Mouse (Mus musculus) thymus, postnatal 36 days (tissue): Measurements from ENCODE around the gene Irgm1.
"Not testable (repeated sequence)": the region's sequence is repeated elsewhere in the genome, so short reads cannot be mapped to it uniquely, and the experiment has no call there.

Source experiments
- DNase-seq, 2 experiments: peaks; one replicate each; pipeline ENCODE4 v3.0.0; 2022; ENCODE audit warnings: mixed read lengths in 2 of 2

The Irgm1 gene

DNA sequence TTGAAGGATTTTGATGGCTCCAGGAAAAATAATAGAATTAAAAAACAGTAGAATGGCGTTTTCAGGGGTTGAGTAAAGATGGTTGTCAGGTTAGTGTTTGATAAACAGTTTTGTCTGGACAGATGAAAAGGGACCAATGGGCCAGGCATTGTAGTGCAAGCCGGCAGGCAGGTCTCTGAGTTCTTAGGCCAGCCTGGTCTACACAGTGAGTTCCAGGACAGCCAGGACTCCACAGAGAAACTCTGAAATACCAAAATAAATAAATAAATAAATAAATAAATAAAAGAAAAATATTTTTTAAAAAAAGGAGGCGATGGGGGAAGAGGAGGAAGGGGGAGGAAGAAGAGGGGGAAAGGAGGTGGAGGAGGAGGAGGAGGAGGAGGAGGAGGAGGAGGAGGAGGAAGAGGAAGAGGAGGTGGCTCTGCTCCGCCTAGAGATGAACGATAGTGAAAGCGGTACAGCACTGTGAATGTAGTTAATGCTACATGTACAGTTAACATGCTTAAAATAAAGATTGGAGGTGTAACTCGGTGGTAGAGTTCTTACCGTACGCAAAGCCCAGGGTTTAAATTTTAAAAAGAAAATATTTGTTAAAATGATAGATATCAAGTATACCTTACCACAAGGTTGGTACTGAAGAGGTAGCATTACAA lies 38.3 kb downstream of the Irgm1 start:
- no peak for DNase-seq

DNA sequence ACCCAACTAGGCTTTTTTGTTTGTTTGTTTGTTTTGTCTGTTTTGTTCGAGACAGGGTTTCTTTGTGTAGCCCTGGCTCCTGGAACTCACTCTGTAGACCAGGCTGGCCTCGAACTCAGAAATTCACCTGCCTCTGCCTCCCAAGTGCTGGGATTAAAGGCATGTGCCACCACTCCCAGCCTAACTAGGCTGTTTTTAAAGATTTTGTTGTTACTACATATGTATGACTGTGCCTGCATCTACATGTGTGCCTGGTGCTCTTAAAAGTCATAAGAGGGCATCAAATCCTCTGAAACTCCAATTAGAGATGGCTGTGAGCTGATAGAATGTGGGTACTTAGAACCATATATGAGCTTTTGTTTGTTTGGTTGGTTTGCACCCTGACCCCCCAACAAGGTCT lies 40.2 kb downstream of the Irgm1 start:
- no peak for DNase-seq

DNA sequence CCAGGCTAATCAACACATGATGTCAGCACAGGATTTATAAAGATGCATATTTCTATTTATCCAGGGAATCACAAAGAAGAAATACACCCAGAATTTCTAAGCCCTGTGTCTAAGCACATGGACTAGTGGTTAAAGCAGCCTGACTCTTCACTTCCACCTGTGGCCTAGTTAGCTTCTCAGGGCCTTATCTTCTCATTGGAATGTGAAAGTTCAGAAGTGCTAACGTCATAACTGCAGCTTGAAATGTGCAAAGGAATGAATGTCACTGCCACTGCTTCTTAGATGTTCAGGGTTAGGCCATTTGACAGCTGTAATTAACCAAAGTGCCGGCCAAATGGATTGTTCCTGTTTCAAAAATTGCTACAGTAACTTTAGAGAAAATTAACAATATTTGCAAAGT lies 41.2 kb downstream of the Irgm1 start:
- no peak for DNase-seq

DNA sequence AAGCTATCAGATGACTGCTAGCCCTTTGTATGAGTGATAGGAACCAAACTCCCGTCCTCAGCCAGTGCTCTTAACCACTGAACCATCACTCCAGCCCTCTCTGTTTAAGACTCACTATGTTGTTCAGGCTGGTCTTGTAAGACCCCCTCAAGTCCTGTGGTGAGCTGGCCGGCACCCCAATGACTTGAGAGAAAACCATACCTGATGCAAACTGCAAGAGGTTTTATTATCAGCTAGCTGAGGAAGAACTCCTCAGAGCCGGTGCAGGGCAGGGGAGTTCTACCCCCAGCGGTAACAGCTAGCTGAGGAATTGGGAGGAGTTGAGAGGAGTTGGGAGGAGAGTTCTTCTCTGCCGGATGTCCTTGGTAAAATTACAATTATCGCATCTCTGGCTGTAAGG lies 43.6 kb downstream of the Irgm1 start:
- no peak for DNase-seq

DNA sequence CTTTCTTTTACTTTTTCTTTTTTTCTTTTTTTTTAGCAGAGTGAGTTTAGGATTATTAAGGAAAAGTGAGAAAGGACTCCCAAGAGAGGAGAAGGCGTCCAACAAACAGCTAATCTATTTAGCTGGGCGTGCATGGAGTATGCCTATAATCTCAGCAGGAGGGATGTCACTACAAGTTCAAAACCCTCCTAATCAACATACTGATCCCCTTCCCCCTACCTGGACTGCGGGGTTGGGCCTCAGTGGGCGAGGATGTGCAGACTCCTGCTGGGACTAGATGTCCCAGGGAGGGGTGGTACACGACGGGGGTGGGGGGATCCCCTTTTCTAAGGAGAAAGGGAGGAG lies 44.8 kb downstream of the Irgm1 start:
- DNase-seq, result no peak

DNA sequence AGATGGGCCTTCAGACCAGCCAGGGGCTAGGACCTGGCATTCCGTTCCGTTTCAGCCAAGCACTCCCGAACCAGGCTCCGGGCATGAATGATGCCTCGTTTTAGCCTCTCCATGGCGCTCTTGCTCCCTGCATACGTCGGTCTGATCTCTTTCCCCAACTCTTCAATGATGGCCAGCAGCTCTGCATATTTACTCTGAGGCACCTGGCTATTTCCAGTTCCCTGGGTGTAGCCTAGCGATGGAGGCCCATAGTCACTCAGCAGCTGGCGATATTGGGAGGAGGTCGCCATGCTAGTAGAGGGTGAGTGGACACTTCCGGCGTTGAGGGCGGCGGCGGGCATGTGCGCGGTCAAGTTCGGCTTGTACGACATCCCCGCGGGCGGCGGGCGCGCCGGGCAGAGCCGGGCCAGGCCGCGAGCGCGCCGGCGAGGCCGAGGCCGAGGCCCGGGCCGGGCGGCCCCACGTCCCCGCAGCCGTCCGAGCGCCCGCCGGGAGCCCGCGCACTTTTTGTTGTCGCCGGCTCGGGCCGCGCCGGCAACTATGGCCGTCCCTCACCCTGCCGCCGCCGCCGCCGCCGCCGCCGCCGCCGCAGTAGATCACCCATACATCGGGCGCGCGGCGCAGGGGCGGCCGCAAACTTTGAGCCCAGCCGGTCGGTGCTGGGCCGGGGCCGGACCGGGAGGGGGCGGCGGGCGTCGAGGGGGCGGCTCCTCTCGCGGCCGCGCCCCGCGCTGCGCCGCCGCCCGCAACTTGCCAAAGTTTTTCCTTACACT lies 45.3 kb downstream of the Irgm1 start, which contains the start of the genes Trim7 and Gm12184:
Gene Trim7 (plus strand): TSS at position 162 of the 773 bp plus-strand sequence.
Gene Gm12184 (minus strand): TSS at position 677 of the 773 bp plus-strand sequence.
- not testable (repeated sequence) for DNase-seq

DNA sequence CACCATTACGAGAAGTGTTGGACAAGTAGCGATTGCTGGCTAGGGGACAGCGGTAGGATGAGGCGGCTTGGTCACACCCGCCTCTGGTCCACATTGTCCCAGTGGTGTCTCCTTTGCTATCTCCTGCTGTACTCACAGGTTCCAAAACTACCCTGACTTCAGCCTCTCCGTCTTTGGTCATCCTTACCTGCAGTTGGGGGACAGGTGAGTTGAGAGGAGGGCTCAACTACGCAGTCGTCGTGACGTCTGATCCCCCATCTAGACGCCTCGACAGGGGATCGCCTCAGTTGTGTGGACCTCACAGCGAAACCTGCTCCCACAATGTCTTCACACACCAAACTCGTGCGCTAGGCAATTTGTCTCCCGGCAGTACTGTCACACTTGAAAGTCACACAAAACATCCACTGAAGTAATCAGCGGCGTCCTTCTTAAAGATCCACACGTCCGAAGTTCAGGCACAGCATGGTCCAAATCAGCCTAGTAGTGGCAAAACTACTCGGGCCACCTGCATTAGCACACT lies 47.1 kb downstream of the Irgm1 start:
- DNase-seq, result no peak

DNA sequence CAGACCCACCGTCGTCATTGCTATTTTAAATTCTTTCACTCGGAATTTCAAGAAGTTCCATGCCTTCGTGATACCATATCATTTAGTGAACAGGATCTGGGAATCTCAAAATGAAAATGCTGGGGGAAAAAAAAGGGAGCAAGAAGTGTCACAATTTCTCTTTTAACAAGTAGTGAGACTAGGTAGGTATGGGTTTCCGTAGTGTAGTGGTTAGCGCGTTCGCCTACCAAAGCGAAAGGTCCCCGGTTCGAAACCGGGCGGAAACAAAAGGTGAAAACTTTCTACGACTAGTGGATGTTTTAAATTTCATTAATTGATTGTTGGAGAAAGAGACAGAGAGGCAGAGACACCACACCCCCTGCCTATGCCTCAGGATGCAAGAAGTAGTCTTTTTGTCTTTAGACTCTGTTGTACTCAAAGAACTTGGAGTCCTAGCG lies 47.9 kb downstream of the Irgm1 start:
- peak; percentile 69 to 76 for DNase-seq

DNA sequence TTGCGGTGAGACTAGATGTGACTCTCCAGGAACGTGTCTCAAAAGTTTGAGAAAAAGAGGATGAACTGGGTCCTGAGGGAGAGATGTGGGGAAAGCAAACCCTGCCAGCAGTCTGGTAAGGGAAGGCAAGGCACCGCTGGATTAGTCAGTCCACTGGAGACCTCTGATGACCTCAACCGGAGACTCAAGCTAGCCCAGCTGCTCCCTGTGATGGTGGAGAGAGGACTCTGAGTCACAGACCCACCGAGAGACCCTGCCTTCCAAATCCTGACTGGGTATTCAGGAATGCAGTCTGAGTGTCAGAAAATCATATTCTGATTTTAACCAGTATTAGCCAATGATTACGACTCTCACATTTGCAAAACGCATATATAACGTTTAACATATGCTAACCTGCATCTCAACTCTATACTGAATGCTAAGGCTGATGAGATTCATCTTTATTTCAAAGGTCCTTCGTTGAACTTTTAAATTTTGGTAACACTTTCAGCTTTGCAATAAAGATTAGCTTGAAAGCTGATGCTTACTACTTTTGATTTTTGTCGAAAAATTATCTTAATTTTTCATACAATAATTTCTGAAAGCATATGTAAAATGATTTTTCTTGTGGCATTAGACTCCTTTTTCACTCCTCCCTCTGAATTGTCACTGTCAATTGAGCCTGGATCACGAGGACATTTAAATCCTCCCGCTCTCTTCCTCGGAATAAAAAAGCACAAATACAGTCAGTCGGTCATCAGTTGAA lies 48.5 kb downstream of the Irgm1 start:
- no peak for DNase-seq

DNA sequence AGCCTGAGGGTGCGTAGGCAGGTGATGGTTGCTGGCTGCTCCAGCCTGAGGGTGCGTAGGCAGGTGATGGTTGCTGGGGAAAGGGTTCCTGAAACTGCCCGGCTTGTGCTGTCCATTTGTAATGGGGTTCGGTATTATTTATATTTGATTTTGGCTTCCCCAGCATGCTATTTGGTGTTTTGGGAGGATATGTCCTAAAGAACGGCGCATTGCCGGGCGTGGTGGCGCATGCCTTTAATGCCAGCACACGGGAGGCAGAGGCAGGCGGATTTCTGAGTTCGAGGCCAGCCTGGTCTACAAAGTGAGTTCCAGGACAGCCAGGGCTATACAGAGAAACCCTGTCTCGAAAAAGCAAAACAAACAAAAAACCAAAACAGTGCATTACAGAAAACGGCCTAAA lies 50.2 kb downstream of the Irgm1 start:
- DNase-seq, result not testable (repeated sequence)

DNA sequence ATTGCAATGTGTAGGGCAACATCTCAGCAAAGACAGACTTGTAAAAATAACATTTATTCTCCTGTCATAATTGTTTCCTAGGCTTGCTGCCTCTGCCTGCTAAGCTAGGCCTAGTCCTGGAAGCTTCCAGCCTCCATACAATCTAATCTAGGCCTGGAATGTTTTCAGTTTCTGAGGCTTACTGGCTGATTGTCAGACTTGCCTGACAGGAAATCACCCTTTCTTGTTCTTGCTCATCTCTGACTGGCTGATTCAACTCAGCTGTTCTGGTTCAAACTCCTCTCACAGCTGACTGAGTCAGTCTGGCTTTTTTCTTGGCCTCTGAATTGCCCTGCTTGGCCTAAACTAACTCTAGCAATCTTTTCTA lies 51.2 kb downstream of the Irgm1 start:
- DNase-seq, result no peak

DNA sequence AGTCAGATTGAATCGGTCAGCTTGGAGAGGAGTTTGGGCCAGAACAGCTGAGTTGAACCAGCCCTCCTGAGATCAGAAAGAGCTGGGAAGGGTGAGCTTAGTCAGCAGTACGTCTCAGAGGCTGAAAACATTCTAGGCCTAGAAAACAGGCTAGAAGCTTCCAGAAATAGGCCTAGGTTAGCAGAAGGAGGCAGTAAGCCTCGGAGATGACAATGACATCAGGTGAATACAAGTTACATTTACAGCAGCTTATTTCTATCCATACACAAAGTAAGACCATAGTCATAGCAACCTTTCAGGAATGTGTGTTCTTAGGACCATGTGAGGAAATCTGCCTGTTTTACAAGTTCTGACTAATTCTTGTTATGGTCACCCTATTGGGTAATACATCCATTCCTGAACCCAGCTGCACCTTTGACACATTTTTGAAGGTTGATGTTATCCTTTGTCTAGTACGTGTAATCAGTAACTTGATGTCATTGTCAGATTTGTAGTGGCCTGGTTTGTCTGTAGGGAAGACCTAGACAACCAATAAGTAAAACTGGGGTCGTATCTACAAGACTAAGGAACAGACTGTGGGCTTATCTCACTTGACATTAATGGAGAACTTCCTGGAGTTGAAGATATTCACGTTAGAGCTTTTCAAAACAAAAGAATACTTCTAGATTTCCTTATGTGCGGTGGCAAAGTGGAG lies 51.7 kb downstream of the Irgm1 start:
- no peak for DNase-seq

DNA sequence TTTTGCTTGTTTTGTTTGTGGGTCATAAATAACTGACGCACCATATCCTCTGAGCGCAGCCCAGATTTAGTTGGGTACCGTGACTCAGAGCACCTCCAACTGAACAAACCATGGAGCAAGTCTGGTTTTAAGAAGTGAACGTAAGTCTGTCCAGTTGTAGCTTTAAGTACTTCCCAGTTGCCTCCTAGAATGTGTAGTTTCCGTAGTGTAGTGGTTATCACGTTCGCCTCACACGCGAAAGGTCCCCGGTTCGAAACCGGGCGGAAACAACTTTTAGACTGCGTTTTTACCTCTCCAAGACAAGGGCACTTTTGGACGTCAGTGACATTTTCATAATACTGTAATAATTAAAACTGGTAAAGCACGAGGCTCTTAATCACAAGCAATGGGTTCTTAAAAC lies 53.1 kb downstream of the Irgm1 start:
- peak; percentile 78 to 82 for DNase-seq

DNA sequence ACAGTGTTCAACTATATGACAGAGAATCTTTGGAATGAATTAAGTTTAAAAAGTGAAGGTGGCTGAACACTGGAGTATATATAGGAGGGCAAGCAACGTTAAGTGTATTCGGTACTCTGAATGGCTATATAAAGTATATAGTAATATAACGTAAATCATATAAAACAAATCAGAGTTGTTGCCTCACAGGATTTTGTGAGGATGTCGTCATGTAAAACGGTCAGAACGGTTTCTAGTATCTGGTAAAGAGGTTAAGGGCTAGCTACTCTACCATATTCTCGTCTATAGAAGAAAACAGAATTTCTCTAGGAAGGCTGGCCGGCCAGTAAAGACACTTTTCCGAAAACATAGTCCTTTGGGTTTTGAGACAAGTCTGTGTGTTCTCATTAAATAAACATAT lies 53.7 kb downstream of the Irgm1 start:
- no peak for DNase-seq

DNA sequence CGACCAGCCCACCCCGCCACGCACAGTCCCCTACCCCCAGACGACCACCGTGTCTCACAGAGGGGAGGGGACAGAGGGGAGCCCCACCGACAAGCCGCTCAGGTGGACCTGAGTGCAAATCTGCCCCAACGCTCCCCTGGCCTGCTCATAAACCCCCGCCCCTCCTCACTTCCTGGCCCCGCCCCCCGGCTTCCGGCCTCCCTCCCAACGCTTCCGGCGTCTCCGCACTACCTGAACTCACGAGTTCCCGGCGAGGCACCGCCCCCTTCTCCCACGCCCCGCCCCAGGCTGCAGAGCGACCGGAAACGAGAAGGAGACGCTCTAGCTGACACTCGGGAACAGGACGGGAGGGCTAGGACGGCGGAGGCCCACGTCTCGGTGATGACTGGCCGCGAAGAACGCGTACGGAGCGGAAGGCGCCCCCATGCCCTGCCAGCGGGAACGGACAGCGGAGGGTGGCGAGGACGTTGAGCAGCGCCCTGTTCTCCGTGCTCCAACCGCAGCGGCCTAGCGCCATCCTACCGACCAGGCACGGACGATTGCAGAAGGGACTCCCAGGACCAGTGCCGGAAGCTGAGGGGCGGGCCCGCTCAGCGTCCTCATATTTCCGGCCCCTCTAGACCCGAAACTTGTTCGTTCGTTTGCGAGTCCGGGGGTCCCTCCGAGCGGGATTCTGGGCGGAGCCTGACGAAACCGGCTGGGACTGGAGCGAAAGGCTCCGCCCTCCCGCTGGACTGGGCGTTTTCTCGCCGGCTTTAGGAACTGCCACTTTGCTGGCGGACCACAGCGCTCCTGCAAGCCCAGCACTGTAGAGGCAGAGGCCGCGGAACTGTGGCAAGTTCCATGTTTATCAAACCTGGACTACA lies 54.5 kb downstream of the Irgm1 start, which contains the start of gene Trim41:
Gene Trim41 (minus strand): TSS at position 554 of the 866 bp plus-strand sequence.
- DNase-seq, result peak; percentile 100

DNA sequence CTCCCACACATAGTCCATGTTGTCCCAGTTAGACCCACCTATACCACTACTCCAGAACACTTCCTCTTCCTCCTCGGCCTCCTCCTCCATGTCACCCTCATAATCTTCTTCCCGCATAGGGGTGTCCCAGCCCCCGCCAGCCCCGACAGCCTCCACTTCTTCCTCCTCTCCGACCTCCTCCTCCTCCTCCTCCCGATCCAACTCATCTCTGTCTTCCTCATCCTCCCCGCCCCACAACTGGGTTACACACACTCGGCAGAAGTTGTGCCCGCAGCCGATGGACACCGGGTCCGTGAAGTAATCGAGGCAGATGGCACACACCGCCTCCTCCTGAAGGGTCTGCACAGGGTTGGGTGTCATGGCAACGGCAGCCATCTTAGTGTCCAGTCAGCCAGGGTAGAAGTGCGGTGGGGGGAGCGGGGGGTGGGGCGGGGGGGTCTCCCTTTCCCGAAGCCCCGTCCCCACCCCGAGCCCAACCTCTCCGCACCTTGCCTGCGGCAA lies 55.2 kb downstream of the Irgm1 start:
- DNase-seq, result no peak

DNA sequence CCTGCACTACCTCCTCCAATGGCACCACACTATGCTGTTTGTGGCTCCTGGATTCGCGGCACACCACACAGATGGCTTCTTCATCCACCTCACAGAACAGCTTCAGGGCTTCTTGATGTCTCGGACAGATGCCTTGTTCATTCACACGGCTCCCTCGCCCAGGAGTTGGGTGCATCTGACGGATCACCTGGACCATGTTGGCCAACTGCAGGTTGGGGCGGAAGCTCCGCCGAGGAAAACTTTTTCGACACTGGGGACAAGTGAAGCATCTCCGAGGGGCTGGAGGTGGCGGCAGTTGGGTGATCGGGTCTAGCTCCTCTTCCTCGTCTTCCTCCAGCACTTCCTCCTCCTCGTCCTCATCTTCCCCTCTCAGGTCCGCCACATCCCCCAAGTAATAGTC lies 55.6 kb downstream of the Irgm1 start:
- DNase-seq, result peak in 1 of 2 experiments; percentile 40

DNA sequence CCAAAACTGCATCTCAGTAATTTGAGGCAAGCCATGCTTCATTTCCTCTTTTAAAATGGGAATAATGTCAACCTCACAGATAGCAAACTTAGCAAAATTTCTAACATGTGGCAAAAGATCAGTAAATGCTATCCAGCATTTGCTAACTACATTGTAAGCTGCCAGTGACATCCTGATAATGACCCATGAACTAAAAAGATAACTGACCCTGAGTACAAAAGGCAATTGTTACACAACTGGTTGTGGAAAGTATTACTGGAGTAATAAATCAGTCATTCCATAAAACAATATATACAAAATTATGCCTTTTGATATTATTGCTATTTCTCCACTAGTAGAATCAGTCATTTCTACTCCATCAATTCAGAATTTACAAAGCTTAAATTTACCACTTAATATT lies 57.7 kb downstream of the Irgm1 start:
- DNase-seq, result no peak
